Mouse (Mus musculus): ENCODE results near the gene Pou1f1.

The Pou1f1 gene

DNA sequence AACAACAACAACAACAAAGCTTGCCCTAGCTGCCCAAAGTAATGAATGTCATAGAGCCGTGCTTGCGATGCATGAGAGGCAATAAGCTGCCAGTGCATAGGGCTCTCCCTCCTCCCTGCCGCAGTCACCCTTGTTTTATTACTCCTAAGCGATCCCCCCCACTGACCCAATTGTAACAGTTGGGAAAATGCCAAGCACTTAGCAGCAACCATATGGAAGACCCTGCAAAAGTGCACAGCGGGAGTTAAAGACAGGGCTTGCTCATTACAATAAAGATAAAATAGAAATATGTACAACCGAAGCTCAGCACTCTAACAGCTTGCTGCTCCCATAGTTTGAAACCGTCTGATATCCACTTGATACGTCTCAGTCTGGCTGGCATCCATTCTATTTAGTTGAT lies 44.0 kb downstream of the Pou1f1 start:
- no peak for DNase-seq (ENCODE audit: low read depth)

DNA sequence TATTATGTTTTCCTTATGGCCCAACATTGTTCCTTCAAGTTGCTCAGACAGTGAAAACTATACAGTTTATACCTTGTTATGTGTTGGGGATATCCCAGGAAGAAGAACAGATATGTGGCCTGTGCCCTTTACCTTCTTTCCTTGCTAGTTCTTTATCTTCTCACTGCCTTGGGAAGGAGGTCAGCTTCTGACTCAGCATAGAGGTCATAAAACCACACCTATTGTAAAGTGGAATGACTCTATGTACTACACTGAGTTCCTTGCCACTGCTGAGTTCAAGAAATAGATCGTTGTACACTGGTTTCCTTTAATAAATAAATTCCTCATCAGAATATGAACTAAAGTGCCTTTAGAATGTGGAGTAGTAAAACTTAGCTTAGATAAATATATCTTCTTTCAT lies 44.6 kb downstream of the Pou1f1 start:
- no peak for DNase-seq (ENCODE audit: low read depth)

DNA sequence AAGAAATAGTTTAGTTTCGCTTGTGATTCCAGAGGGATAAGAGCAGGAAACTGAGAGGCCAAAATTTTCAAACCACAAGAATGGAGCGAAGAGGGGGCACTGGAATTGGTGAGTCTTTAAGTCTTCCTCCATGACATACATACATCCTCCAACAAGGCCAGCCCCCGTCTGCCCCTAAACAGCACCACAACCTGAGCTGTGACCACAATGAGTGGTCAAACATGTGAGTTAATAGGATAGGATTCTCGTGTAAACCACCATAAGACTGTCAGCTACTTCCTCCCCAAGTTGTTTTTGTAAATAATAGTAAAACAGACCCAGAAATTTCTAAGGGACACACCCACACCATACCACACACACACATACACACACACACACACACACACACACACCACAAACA lies 48.5 kb downstream of the Pou1f1 start:
- no peak for DNase-seq (ENCODE audit: low read depth)

DNA sequence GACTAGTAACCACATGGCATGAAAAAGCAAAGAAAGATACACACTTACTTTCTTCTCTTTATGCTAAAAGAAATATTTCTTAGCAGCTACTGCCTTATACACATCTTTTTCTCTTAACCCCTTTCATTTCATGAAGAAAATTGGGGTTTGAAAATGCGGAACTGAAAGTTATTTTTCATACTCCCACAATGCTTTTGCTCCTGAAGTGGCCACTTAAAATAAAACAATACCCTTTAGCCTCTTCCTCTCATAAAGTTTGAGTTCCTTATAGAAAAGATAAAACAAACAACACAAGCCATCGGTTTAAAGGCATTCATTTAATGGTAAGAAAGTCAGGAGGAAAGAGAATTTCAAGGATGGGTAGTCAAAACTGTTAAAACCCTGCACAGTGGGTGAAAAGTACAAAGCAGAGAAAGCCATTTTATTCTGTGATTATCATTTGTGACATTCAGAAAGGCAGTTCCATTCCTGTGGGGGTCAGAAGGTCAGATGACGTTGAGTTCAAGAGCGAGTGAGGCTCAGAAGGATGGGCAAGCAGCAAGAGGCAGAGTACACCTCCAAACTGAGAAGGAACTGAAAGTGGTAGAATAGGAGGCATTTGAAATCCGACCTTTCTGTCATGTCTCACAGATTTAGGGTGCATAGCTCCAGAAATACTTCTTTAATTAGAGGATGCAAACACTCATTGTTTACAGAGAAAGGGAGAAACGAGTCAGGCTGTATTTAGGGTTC lies 57.2 kb downstream of the Pou1f1 start:
- DNase-seq (ENCODE audit: low read depth): no peak
